Mouse (Mus musculus): ENCODE results near the gene Ggn. TPM values are rescaled to one million over a fixed set of nuclear protein-coding genes. Genes with fewer than 3 reads are reported as not detected.
A peak's percentile ranks its signal among the peaks of the same experiment; 100 is the strongest.
"Not testable (repeated sequence)": the region's sequence is repeated elsewhere in the genome, so short reads cannot be mapped to it uniquely, and the experiment has no call there.

Ggn gene
- total and polyA plus RNA-seq, 3 experiments: 0.13 to 1.0 (median 0.30) TPM

DNA sequence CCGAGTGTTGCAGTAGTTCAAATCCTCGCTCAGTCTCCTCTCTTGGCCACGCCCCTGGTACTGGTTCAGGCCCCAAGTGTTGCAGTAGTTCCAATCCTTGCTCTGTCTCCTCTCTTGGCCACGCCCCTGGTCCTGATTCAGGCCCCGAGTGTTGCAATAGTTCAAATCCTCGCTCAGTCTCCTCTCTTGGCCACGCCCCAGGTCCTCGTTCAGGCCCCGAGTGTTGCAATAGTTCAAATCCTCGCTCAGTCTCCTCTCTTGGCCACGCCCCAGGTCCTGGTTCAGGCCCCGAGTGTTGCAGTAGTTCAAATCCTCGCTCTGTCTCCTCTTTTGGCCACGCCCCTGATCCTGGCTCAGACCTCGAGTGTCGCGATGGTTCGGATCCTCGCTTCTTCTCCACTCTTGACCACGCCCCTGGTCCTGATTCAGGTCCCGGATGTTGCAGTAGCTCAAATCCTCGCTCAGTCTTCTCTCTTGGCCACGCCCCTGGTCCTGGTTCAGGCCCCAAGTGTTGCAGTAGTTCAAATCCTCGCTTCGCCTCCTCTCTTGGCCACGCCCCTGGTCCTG, 42.3 kb downstream of the Ggn start:
- dilution Hi-C loops (cut with MboI; ENCODE audit: extremely low pct_ligation_motif_present, extremely low pct_unique_long_range_greater_than_20kb, low sequenced_read_pairs) (no loop called here), in situ Hi-C loops (cut with MboI; ENCODE audit: low pct_ligation_motif_present, low pct_unique_long_range_greater_than_20kb, low sequenced_read_pairs) (loop anchor here (5.0 kb wide), 1 partner anchor 35 kb away; the partner anchor contains the start of gene 2200002D01Rik)
- DNase-seq (ENCODE audit: extremely low read depth): peak; percentile 74
- H3K9me3 ChIP-seq (replicated peaks; ENCODE audit: low read length): peaks cover 9% of the 10 kb centered on the region
- H3K4me1 ChIP-seq (ENCODE audit: control insufficient read depth in 1 of 2, insufficient read depth in 2 of 2): peaks cover 0 to 10% of the 10 kb centered on the region in 2 experiments; a peak in 2 of 4 replicates
- no peaks in the 10 kb centered on the region for H3K36me3 ChIP-seq (replicated peaks in 1 of 2; ENCODE audit: control insufficient read depth in 1 of 2, insufficient read depth in 1 of 2, low read length in 1 of 2)
- no peaks in the 10 kb centered on the region for H3K79me2 ChIP-seq (replicated peaks; ENCODE audit: control insufficient read depth, extremely low read depth, insufficient read depth, poor library complexity, severe bottlenecking)
- no peak for TF ChIP-seq KAT2A (IDR thresholded peaks at IDR 0.05; ENCODE audit: insufficient replicate concordance, low read length)
- no peak for TF ChIP-seq EP300 (IDR thresholded peaks at IDR 0.05; ENCODE audit: low read length)
- TF ChIP-seq SIN3A (IDR thresholded peaks at IDR 0.05; ENCODE audit: low read length): no peak
- no peak for TF ChIP-seq ZKSCAN1 (IDR thresholded peaks at IDR 0.05; ENCODE audit: borderline replicate concordance, low read depth, low read length)
- no peak for TF ChIP-seq MAFK (IDR thresholded peaks at IDR 0.05; ENCODE audit: insufficient replicate concordance, low read length)
- no peak for TF ChIP-seq NRF1 (IDR thresholded peaks at IDR 0.05; ENCODE audit: low read depth, low read length)
- TF ChIP-seq ELF1 (IDR thresholded peaks at IDR 0.05; ENCODE audit: low read depth, low read length): no peak
- no peak for TF ChIP-seq SMC3 (IDR thresholded peaks at IDR 0.05; ENCODE audit: low read depth, low read length)
- no peak for TF ChIP-seq JUND (conservative IDR thresholded peaks at IDR 0.05; ENCODE audit: low read depth, low read length)
- TF ChIP-seq MXI1 (IDR thresholded peaks at IDR 0.05; ENCODE audit: low read depth, low read length): no peak
- H3K27ac ChIP-seq (ENCODE audit: insufficient read depth, low read depth): peak overlapping the region; percentile 47
- H3K4me3 ChIP-seq (replicated peaks in 1 of 3; ENCODE audit: low read depth in 2 of 3, low read length in 2 of 3, poor library complexity in 1 of 3): peak overlapping the region; percentile 40 to 52 (median 52)
- no peaks in the 10 kb centered on the region for H3K27me3 ChIP-seq (replicated peaks)
- H3K9ac ChIP-seq (ENCODE audit: insufficient read depth, low read depth): no peak overlapping the region
- no peak overlapping the region for H3K4me2 ChIP-seq (ENCODE audit: insufficient read depth, low read depth, poor library complexity, severe bottlenecking)

DNA sequence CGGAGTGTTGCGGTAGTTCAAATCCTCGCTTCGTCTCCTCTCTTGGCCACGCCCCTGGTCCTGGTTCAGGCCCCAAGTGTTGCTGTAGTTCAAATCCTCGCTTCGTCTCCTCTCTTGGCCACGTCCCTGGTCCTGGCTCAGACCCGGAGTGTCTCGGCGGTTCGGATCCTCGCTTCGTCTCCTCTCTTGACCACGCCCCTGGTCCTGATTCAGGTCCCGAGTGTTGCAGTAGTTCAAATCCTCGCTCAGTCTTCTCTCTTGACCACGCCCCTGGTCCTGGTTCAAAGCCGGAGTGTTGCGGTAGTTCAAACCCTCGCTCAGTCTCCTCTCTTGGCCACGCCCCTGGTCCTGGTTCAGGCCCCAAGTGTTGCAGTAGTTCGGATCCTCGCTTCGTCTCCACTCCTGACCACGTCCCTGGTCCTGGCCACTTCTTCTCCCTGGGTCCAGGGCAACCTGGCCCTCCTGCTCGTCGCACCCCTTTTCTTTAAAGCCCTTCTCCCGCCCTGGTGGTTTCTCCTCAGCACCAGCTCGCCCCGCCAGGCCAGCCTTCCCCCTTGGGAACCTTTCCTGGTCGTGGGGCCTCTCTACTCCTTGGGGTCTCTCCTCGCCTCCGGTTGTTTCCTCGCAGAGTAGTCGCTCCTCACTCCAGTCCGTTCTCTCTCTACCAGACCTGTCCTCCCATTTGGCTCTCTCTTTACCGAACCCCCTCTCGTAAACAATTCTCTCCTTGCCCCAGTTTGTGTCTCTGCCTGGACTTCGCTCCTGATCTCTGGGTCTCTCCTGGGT, 43.0 kb downstream of the Ggn start:
- not testable (repeated sequence) for H3K9ac ChIP-seq (ENCODE audit: insufficient read depth, low read depth)

DNA sequence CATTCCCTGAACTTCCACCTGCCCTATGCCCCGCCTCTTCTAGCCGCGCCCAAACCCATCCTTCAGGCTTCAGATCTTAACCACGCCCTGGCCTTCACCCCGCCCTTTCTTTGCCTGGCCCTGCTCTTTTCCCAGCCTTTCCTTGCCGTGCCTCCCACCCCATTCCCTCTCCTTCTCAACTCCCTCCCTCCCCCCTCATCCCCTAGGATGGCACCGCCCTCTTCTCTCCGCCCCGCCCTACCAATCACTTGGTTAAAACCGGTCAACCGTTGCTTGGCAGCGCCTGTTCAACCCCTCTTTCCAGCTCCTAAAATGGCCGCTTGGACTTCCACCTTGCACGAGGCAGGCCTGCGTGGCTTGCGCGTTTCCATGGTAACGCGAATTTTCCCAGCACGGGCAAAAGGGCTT, 43.7 kb downstream of the Ggn start, which contains the start of gene Catsperg1:
Gene Catsperg1 (minus strand): TSS at position 361 of the 408 bp plus-strand sequence.
- DNase-seq (ENCODE audit: extremely low read depth): no peak
- H3K36me3 ChIP-seq (replicated peaks in 1 of 2; ENCODE audit: control insufficient read depth in 1 of 2, insufficient read depth in 1 of 2, low read length in 1 of 2): no peaks in the 10 kb centered on the region
- dilution Hi-C loops (cut with MboI; ENCODE audit: extremely low pct_ligation_motif_present, extremely low pct_unique_long_range_greater_than_20kb, low sequenced_read_pairs): no loop called here
- no peak within 1 kb of the TSS for H3K4me2 ChIP-seq (ENCODE audit: insufficient read depth, low read depth, poor library complexity, severe bottlenecking)
- H3K79me2 ChIP-seq (replicated peaks; ENCODE audit: control insufficient read depth, extremely low read depth, insufficient read depth, poor library complexity, severe bottlenecking): no peaks in the 10 kb centered on the region
- H3K4me3 ChIP-seq (replicated peaks in 1 of 3; ENCODE audit: low read depth in 2 of 3, low read length in 2 of 3, poor library complexity in 1 of 3): no peak within 1 kb of the TSS
- no peak within 1 kb of the TSS for H3K9ac ChIP-seq (ENCODE audit: insufficient read depth, low read depth)
- peaks cover 0 to 10% of the 10 kb centered on the region in 2 experiments; a peak in 2 of 4 replicates for H3K4me1 ChIP-seq (ENCODE audit: control insufficient read depth in 1 of 2, insufficient read depth in 2 of 2)
- in situ Hi-C loops (cut with MboI; ENCODE audit: low pct_ligation_motif_present, low pct_unique_long_range_greater_than_20kb, low sequenced_read_pairs): loop anchor here (5.0 kb wide), 1 partner anchor 34 kb away; the partner anchor contains the start of gene 2200002D01Rik
- no peak within 1 kb of the TSS for H3K27ac ChIP-seq (ENCODE audit: insufficient read depth, low read depth)
- no peaks in the 10 kb centered on the region for H3K27me3 ChIP-seq (replicated peaks)
- TF ChIP-seq KAT2A (IDR thresholded peaks at IDR 0.05; ENCODE audit: insufficient replicate concordance, low read length) (no peak), POLR2AphosphoS2 (IDR thresholded peaks at IDR 0.05; ENCODE audit: low read depth, low read length) (no peak), MXI1 (IDR thresholded peaks at IDR 0.05; ENCODE audit: low read depth, low read length) (no peak), NELFE (IDR thresholded peaks at IDR 0.05; ENCODE audit: low read depth, low read length) (no peak), USF2 (conservative IDR thresholded peaks at IDR 0.05; ENCODE audit: low read depth, low read length) (no peak), SIN3A (IDR thresholded peaks at IDR 0.05; ENCODE audit: low read length) (no peak), MAZ (IDR thresholded peaks at IDR 0.05; ENCODE audit: low read depth, low read length) (no peak), ELF1 (IDR thresholded peaks at IDR 0.05; ENCODE audit: low read depth, low read length) (no peak), RCOR1 (conservative IDR thresholded peaks at IDR 0.05; ENCODE audit: low read depth, low read length) (no peak), PAX5 (IDR thresholded peaks at IDR 0.05; ENCODE audit: low read length) (no peak), BHLHE40 (IDR thresholded peaks at IDR 0.05; ENCODE audit: low read depth, low read length) (no peak), E2F4 (IDR thresholded peaks at IDR 0.05; ENCODE audit: insufficient replicate concordance, low read depth, low read length) (no peak), POLR2A (IDR thresholded peaks at IDR 0.05; ENCODE audit: low read depth, low read length) (no peak), MEF2A (IDR thresholded peaks at IDR 0.05; ENCODE audit: borderline replicate concordance, low read depth, low read length) (no peak)
- H3K9me3 ChIP-seq (replicated peaks; ENCODE audit: low read length): peaks cover 9% of the 10 kb centered on the region

More for the DNA sequence above, 43.0 kb downstream of the Ggn start:
- DNase-seq (ENCODE audit: extremely low read depth); H3K9me3 ChIP-seq (replicated peaks; ENCODE audit: low read length); H3K4me2 ChIP-seq (ENCODE audit: insufficient read depth, low read depth, poor library complexity, severe bottlenecking); H3K27ac ChIP-seq (ENCODE audit: insufficient read depth, low read depth); H3K4me3 ChIP-seq (replicated peaks in 1 of 3; ENCODE audit: low read depth in 2 of 3, low read length in 2 of 3, poor library complexity in 1 of 3); dilution Hi-C loops (cut with MboI; ENCODE audit: extremely low pct_ligation_motif_present, extremely low pct_unique_long_range_greater_than_20kb, low sequenced_read_pairs); H3K27me3 ChIP-seq (replicated peaks); H3K36me3 ChIP-seq (replicated peaks in 1 of 2; ENCODE audit: control insufficient read depth in 1 of 2, insufficient read depth in 1 of 2, low read length in 1 of 2); H3K79me2 ChIP-seq (replicated peaks; ENCODE audit: control insufficient read depth, extremely low read depth, insufficient read depth, poor library complexity, severe bottlenecking): not testable (repeated sequence)
- peaks cover 0 to 10% of the 10 kb centered on the region in 2 experiments; a peak in 2 of 4 replicates for H3K4me1 ChIP-seq (ENCODE audit: control insufficient read depth in 1 of 2, insufficient read depth in 2 of 2)
- in situ Hi-C loops (cut with MboI; ENCODE audit: low pct_ligation_motif_present, low pct_unique_long_range_greater_than_20kb, low sequenced_read_pairs): loop anchor here (5.0 kb wide), 1 partner anchor 34 kb away; the partner anchor contains the start of gene 2200002D01Rik
